Comparison of ENCODE assay signal across 9 mouse cellular contexts in genomic region chrX:153360216-153360590, GRCm38 (mm10).
A peak's percentile ranks its signal among the peaks of the same experiment; 100 is the strongest.
DNase-seq lines count a peak whose midpoint lies in the region; ATAC-seq and TF ChIP-seq lines count a peak whose summit lies in the region.
"Had no signal": no experiment of that assay in that cellular context is flagged by ENCODE, and none has a peak within 500 bp of the region (broad histone marks: within the 10 kb centered on the region; RNA-seq: fewer than 3 reads in every experiment).

No protein-coding gene starts in this region.

- TF ChIP-seq EP300 in heart, postnatal 0 days (IDR thresholded peaks at IDR 0.05; ENCODE audit: low read depth) = no peak

- no peaks in the 10 kb centered on the region for H3K9me3 ChIP-seq in heart, postnatal 0 days (replicated peaks; ENCODE audit: control insufficient read depth, low read length)
- no peaks in the 10 kb centered on the region for H3K9me3 ChIP-seq in liver, embryonic 12.5 days (replicated peaks)
- no peaks in the 10 kb centered on the region for H3K9me3 ChIP-seq in midbrain, embryonic 16.5 days (replicated peaks; ENCODE audit: control insufficient read depth, low read length, poor library complexity, severe bottlenecking)
- H3K9me3 ChIP-seq: G1E had no signal

- TF ChIP-seq CTCF in cortical plate, adult 2 months (IDR thresholded peaks at IDR 0.05; ENCODE audit: extremely low read depth, insufficient read depth, low read length) = no peak
- TF ChIP-seq CTCF in heart, postnatal 0 days (IDR thresholded peaks at IDR 0.05; ENCODE audit: low read depth) = no peak

- peak overlapping the region; percentile 33; the same call in 1 of the 2 replicates for H3K27ac ChIP-seq in cortical plate, adult 2 months (ENCODE audit: insufficient read depth, low read length)
- H3K27ac ChIP-seq in heart, postnatal 0 days (ENCODE audit: low read depth) = no peak overlapping the region
- H3K27ac ChIP-seq in liver, embryonic 12.5 days = no peak overlapping the region
- peak overlapping the region; percentile 64 for H3K27ac ChIP-seq in midbrain, embryonic 16.5 days (ENCODE audit: low read length)

- peak overlapping the region; percentile 44 for H3K9ac ChIP-seq in heart, postnatal 0 days (replicated peaks; ENCODE audit: low read depth, low read length)
- peak overlapping the region; percentile 51; the same call in 1 of the 2 replicates for H3K9ac ChIP-seq in liver, embryonic 12.5 days
- peak overlapping the region; percentile 59 for H3K9ac ChIP-seq in midbrain, embryonic 16.5 days (ENCODE audit: low read depth, low read length)

- DNase-seq in gastrocnemius, postnatal 10 days = peak; percentile 8
- DNase-seq in gastrocnemius, adult 8-10 months (ENCODE audit: low spot score in 2 of 2) = no peak
- DNase-seq in heart, postnatal 0 days (ENCODE audit: low spot score) = no peak
- no peak for DNase-seq in left cerebral cortex, adult 8-10 months (ENCODE audit: low spot score in 2 of 2)

- no peaks in the 10 kb centered on the region for H3K36me3 ChIP-seq in heart, postnatal 0 days (replicated peaks; ENCODE audit: control insufficient read depth, insufficient read depth, low read length)
- H3K36me3 ChIP-seq in liver, embryonic 12.5 days = no peaks in the 10 kb centered on the region
- H3K36me3 ChIP-seq in midbrain, embryonic 16.5 days (ENCODE audit: control insufficient read depth, insufficient read depth, low read length) = no peaks in the 10 kb centered on the region
- H3K36me3 ChIP-seq: G1E had no signal

- H3K4me2 ChIP-seq in heart, postnatal 0 days (ENCODE audit: low read depth, low read length) = peak overlapping the region; percentile 78
- H3K4me2 ChIP-seq in liver, embryonic 12.5 days = peak overlapping the region; percentile 72
- H3K4me2 ChIP-seq in midbrain, embryonic 16.5 days (ENCODE audit: low read length) = peak overlapping the region; percentile 62

- H3K4me3 ChIP-seq in cortical plate, adult 2 months (ENCODE audit: insufficient read depth, low read length) = peak overlapping the region; percentile 71
- peak overlapping the region; percentile 55 for H3K4me3 ChIP-seq in heart, postnatal 0 days (ENCODE audit: low read depth, low read length)
- H3K4me3 ChIP-seq in liver, embryonic 12.5 days = peak overlapping the region; percentile 51
- H3K4me3 ChIP-seq in midbrain, embryonic 16.5 days (ENCODE audit: low read depth, low read length) = peak overlapping the region; percentile 49

- no peaks in the 10 kb centered on the region for H3K4me1 ChIP-seq in cortical plate, adult 2 months (ENCODE audit: control insufficient read depth, insufficient read depth, low read length)
- no peaks in the 10 kb centered on the region for H3K4me1 ChIP-seq in heart, postnatal 0 days (ENCODE audit: control insufficient read depth, insufficient read depth)
- peaks cover 11% of the 10 kb centered on the region; the same call in 1 of the 2 replicates for H3K4me1 ChIP-seq in liver, embryonic 12.5 days
- peaks cover 5% of the 10 kb centered on the region for H3K4me1 ChIP-seq in midbrain, embryonic 16.5 days (ENCODE audit: control insufficient read depth, insufficient read depth, low read length)

- ATAC-seq in CD4-positive, CD25-positive, alpha-beta regulatory T cell, adult 4 months = peak; percentile 30
- no peak for ATAC-seq in heart, postnatal 0 days (ENCODE audit: insufficient read depth, low read depth)
- no peak for ATAC-seq in liver, embryonic 12.5 days
- peak; percentile 81 for ATAC-seq in midbrain, embryonic 16.5 days

- WGBS in heart, postnatal 0 days = 17% methylated on average over 15 of the region's 15 CpGs
- WGBS in liver, embryonic 12.5 days (ENCODE audit: insufficient replicate concordance) = 13% methylated on average over 15 of the region's 15 CpGs
- WGBS in midbrain, embryonic 16.5 days = 19% methylated on average over 15 of the region's 15 CpGs

- no peak for TF ChIP-seq POLR2A in cortical plate, adult 2 months (IDR thresholded peaks at IDR 0.05; ENCODE audit: extremely low read depth, insufficient read depth, low read length)

- H3K27me3 ChIP-seq in heart, postnatal 0 days (ENCODE audit: control insufficient read depth, insufficient read depth, low read length) = no peaks in the 10 kb centered on the region
- peaks cover 22% of the 10 kb centered on the region; the same call in 1 of the 2 replicates for H3K27me3 ChIP-seq in liver, embryonic 12.5 days (replicated peaks)
- H3K27me3 ChIP-seq in midbrain, embryonic 16.5 days (ENCODE audit: control insufficient read depth, insufficient read depth, low read depth, low read length) = no peaks in the 10 kb centered on the region

Comparison
In these comparisons a context has a peak if more than half of its experiments do, and no peak if none do; other contexts are left out.
1. ATAC-seq: peak in CD4-positive, CD25-positive, alpha-beta regulatory T cell, adult 4 months (single experiment) and midbrain, embryonic 16.5 days (single experiment); none in heart, postnatal 0 days (single experiment) and liver, embryonic 12.5 days (single experiment).
2. H3K27ac ChIP-seq: peak in cortical plate, adult 2 months (single experiment) and midbrain, embryonic 16.5 days (single experiment); none in heart, postnatal 0 days (single experiment) and liver, embryonic 12.5 days (single experiment).
3. Peak in every context shown above with its lines, with median percentiles within 50 percentile points of each other: H3K4me3 ChIP-seq, H3K4me2 ChIP-seq and H3K9ac ChIP-seq.